Mouse (Mus musculus) lung, embryonic 14.5 days (tissue): Measurements from ENCODE around the gene Ccr1. TPM values are rescaled to one million over a fixed set of nuclear protein-coding genes. Genes with fewer than 3 reads are reported as not detected.
"Not testable (repeated sequence)": the region's sequence is repeated elsewhere in the genome, so short reads cannot be mapped to it uniquely, and the experiment has no call there.

ENCODE experiments used
- ATAC-seq: fragments of 200-750 bp; cut with Nextera tagmentation; 2 replicates; pipeline ENCODE4 v1.8.0; 2017; ENCODE audit warnings: mild to moderate bottlenecking, moderate TSS enrichment, moderate library complexity; ENCODE audit not compliant: insufficient read depth
- DNase-seq: peaks from one replicate; pipeline ENCODE4 v3.0.0-alpha.2; 2015
- H3K27ac ChIP-seq: fragments of 300-500 bp; sonication (generic); 2 replicates; pipeline ENCODE4 v1.5.1; 2014; ENCODE audit warnings: low read depth, mild to moderate bottlenecking, moderate library complexity
- H3K27me3 ChIP-seq: fragments of 300-500 bp; sonication (generic); 2 replicates; pipeline ENCODE4 v1.6.1; 2014; ENCODE audit warnings: low read length, control low read depth; ENCODE audit not compliant: insufficient read depth
- H3K36me3 ChIP-seq: fragments of 300-500 bp; sonication (generic); 2 replicates; pipeline ENCODE4 v1.6.1; 2014; ENCODE audit warnings: control low read depth; ENCODE audit not compliant: insufficient read depth
- H3K4me1 ChIP-seq: fragments of 300-500 bp; sonication (generic); 2 replicates; pipeline ENCODE4 v1.6.1; 2014; ENCODE audit warnings: antibody characterized with exemption, control low read depth; ENCODE audit not compliant: insufficient read depth
- H3K4me2 ChIP-seq: fragments of 300-500 bp; sonication (generic); 2 replicates; pipeline ENCODE4 v1.6.1; 2014; ENCODE audit warnings: mild to moderate bottlenecking
- H3K4me3 ChIP-seq: fragments of 300-500 bp; sonication (generic); 2 replicates; pipeline ENCODE4 v1.5.1; 2014; ENCODE audit warnings: low read depth, low read length
- H3K9ac ChIP-seq: fragments of 300-500 bp; sonication (generic); 2 replicates; pipeline ENCODE4 v1.6.1; 2014
- H3K9me3 ChIP-seq: fragments of 300-500 bp; sonication (generic); 2 replicates; pipeline ENCODE4 v1.6.1; 2016; ENCODE audit warnings: low read depth, low read length, control low read depth
- CTCF ChIP-seq: IDR thresholded peaks from 2 replicates; pipeline ENCODE4 v1.5.1; 2016; ENCODE audit warnings: antibody characterized with exemption, low read depth
- WGBS: fragments of 180-500 bp; shearing (Covaris S2); extraction: QIAGEN DNeasy Blood & Tissue Kit; methylation state at CpG from one replicate; pipeline ENCODE4 v1.1.7; 2014; 5-methylcytosine and 5-hydroxymethylcytosine counted together
- polyA plus RNA-seq: library from polyadenylated mRNA; unstranded; fragments of >200 nt; fragmentation: Nextera tagmentation; extraction: Ambion mirVana; gene quantifications from 2 replicates; pipeline ENCODE4 v1.2.1, GENCODE M21; 2014

Gene Ccr1
- polyA plus RNA-seq, 1 experiment from 2014 or later: 4.0 TPM

GRCm38 (mm10) chr9:123927281-123927960 lies 41.1 kb downstream of the Ccr1 start:
- WGBS: 43% methylated on average over 16 of the region's 16 CpGs
- Histone ChIP-seq H3K9me3 (no peaks in the 10 kb centered on the region; the same call in 1 of the 2 replicates), H3K9ac (no peak overlapping the region), H3K36me3 (no peaks in the 10 kb centered on the region), H3K27me3 (no peaks in the 10 kb centered on the region), H3K4me1 (no peaks in the 10 kb centered on the region), H3K27ac (no peak overlapping the region), H3K4me3 (no peak overlapping the region), H3K4me2 (no peak overlapping the region)
- no peak for TF ChIP-seq CTCF
- ATAC-seq (no peak), DNase-seq (no peak)

- not testable (repeated sequence) for H3K4me1 ChIP-seq, H3K9me3 ChIP-seq, ATAC-seq, H3K27ac ChIP-seq, H3K9ac ChIP-seq, H3K36me3 ChIP-seq, H3K27me3 ChIP-seq
- DNase-seq: peak; percentile 96
- H3K4me3 ChIP-seq: peak overlapping the region; percentile 53; the same call in 1 of the 2 replicates
- 2% methylated on average over 5 of the region's 5 CpGs for WGBS
- H3K4me2 ChIP-seq: peak overlapping the region; percentile 75
- peak; percentile 74 for TF ChIP-seq CTCF
Measured at GRCm38 (mm10) chr9:123926041-123926440, 42.5 kb downstream of the Ccr1 start.

GRCm38 (mm10) chr9:123925101-123925946 lies 43.2 kb downstream of the Ccr1 start:
- H3K4me3 ChIP-seq: peak overlapping the region; percentile 53
- DNase-seq (peak; percentile 78), ATAC-seq (peak; percentile 84)
- no peaks in the 10 kb centered on the region; the same call in 1 of the 2 replicates for H3K9me3 ChIP-seq
- peak overlapping the region; percentile 64 for H3K9ac ChIP-seq
- H3K4me2 ChIP-seq: peak overlapping the region; percentile 75
- TF ChIP-seq CTCF: peak; percentile 84
- WGBS: 3% methylated on average over 36 of the region's 44 CpGs
- H3K27me3 ChIP-seq: no peaks in the 10 kb centered on the region
- peak overlapping the region; percentile 95 for H3K27ac ChIP-seq
- H3K4me1 ChIP-seq: no peaks in the 10 kb centered on the region
- no peaks in the 10 kb centered on the region for H3K36me3 ChIP-seq

- Histone ChIP-seq H3K4me3 (peak overlapping the region; percentile 53), H3K27ac (peak overlapping the region; percentile 95), H3K4me1 (no peaks in the 10 kb centered on the region), H3K4me2 (peak overlapping the region; percentile 75), H3K27me3 (no peaks in the 10 kb centered on the region), H3K9ac (peak overlapping the region; percentile 64), H3K36me3 (no peaks in the 10 kb centered on the region), H3K9me3 (no peaks in the 10 kb centered on the region; the same call in 1 of the 2 replicates)
- no peak for TF ChIP-seq CTCF
- DNase-seq (peak; percentile 94), ATAC-seq (peak; percentile 90)
- WGBS: under 1% methylated on average over 37 of the region's 49 CpGs
Measured at GRCm38 (mm10) chr9:123924589-123925066, 43.9 kb downstream of the Ccr1 start.

GRCm38 (mm10) chr9:123924035-123924434 lies 44.5 kb downstream of the Ccr1 start:
- TF ChIP-seq CTCF: peak; percentile 70
- DNase-seq: peak; percentile 91
- ATAC-seq: peak; percentile 52
- H3K4me1 ChIP-seq, H3K9me3 ChIP-seq, H3K9ac ChIP-seq, H3K27me3 ChIP-seq, H3K27ac ChIP-seq, H3K36me3 ChIP-seq: not testable (repeated sequence)
- WGBS: under 1% methylated on average over 11 of the region's 11 CpGs
- Histone ChIP-seq H3K4me3 (peak overlapping the region; percentile 53), H3K4me2 (peak overlapping the region; percentile 75)

GRCm38 (mm10) chr9:123923146-123923991 lies 45.1 kb downstream of the Ccr1 start:
- TF ChIP-seq CTCF: no peak
- peak; percentile 2; the same call in 1 of the 2 replicates for ATAC-seq
- H3K4me3 ChIP-seq: peak overlapping the region; percentile 53
- H3K27me3 ChIP-seq: no peaks in the 10 kb centered on the region
- H3K27ac ChIP-seq: no peak overlapping the region
- H3K9ac ChIP-seq: peak overlapping the region; percentile 32
- H3K4me1 ChIP-seq: no peaks in the 10 kb centered on the region
- WGBS: 3% methylated on average over 53 of the region's 53 CpGs
- H3K9me3 ChIP-seq: no peaks in the 10 kb centered on the region; the same call in 1 of the 2 replicates
- peak overlapping the region; percentile 75 for H3K4me2 ChIP-seq
- H3K36me3 ChIP-seq: no peaks in the 10 kb centered on the region
- DNase-seq: peak; percentile 60

Other genes with a start within 250 kb of the Ccr1 start
- gene Cxcr6, start 162.2 kb downstream of the Ccr1 start, polyA plus RNA-seq: 0.25 and 0.28 TPM in 2 replicates
- gene Fyco1, start 116.8 kb downstream of the Ccr1 start, polyA plus RNA-seq: 12.6 and 12.9 TPM in 2 replicates
- gene Xcr1, start 106.7 kb downstream of the Ccr1 start, polyA plus RNA-seq: not detected in 2 replicates
- not detected in 2 replicates for gene Ccr1l1, start 9.7 kb upstream of the Ccr1 start, polyA plus RNA-seq
- not detected in 2 replicates for gene Ccr3, start 53.3 kb upstream of the Ccr1 start, polyA plus RNA-seq
- 6.6 and 7.2 TPM in 2 replicates for gene Ccr2, start 133.3 kb upstream of the Ccr1 start, polyA plus RNA-seq
- 0.37 and 1.7 TPM in 2 replicates for gene Ccr5, start 152.9 kb upstream of the Ccr1 start, polyA plus RNA-seq